Mouse (Mus musculus) megakaryocyte, embryonic 14.5 days (primary cell): ENCODE measurements around the gene Cbarp.

Source experiments
- FLI1 ChIP-seq: IDR thresholded peaks from 2 replicates; pipeline ENCODE4 v1.6.1; 2012; ENCODE audit warnings: low read length, inconsistent platforms, mixed read lengths
- GATA1 ChIP-seq: IDR thresholded peaks from 3 replicates; pipeline ENCODE4 v1.6.1; 2012; ENCODE audit warnings: mixed read lengths, low read length, inconsistent platforms, borderline replicate concordance

DNA sequence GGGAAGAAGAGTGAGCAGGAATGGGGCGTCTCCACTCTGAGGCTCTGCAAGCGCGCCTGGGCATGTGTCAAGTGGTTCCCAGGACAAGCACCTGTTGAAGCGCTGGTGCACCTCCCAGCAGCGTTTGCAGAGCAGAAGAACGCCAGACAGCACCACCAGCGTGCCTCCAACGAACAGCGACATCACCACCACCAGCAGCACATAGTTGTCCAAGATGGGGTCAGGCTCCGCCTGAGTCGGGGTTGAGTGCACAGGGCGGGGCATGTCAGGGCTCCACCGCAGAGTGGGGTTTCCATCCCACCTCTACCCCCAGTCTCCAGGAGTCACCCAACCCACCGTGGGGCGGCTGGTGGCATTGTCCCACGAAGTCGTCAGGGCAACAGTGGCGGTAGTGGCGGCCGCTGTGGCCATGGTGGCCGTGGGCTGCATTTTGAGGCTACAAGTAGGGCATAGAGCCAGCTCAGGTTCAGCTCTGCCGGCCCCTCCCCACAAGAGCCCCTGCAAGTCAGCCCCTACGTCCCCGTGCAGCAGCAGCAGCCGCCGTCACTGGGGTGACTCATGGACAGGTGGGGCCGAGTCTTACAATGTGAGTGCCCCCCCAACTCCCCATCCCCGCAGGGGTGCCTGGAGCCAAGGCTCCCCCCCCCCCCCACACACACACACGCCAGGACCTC, 3.5 kb downstream of the Cbarp start:
- TF ChIP-seq GATA1 (no peak), FLI1 (no peak)
